Mouse (Mus musculus) hindbrain, postnatal 0 days (tissue): ENCODE results near the gene Otop1. TPM values are rescaled to one million over a fixed set of nuclear protein-coding genes. Genes with fewer than 3 reads are reported as not detected.

ENCODE experiments used
- ATAC-seq: fragments of 200-750 bp; cut with Nextera tagmentation; 2 replicates; pipeline ENCODE4 v1.8.0; 2017; ENCODE audit warnings: mild to moderate bottlenecking, moderate TSS enrichment, moderate library complexity
- DNase-seq: peaks from one replicate; pipeline ENCODE4 v3.0.0-alpha.2; 2015; ENCODE audit warnings: low spot score
- H3K27ac ChIP-seq: fragments of 300-500 bp; sonication (generic); 2 replicates; pipeline ENCODE4 v1.5.1; 2014; ENCODE audit warnings: mild to moderate bottlenecking
- H3K27me3 ChIP-seq: fragments of 300-500 bp; sonication (generic); 2 replicates; pipeline ENCODE4 v1.6.1; 2014; ENCODE audit warnings: low read length, mixed read lengths; ENCODE audit not compliant: insufficient read depth
- H3K36me3 ChIP-seq: fragments of 300-500 bp; sonication (generic); 2 replicates; pipeline ENCODE4 v1.6.1; 2014; ENCODE audit warnings: low read length, mixed read lengths; ENCODE audit not compliant: insufficient read depth
- H3K4me1 ChIP-seq: fragments of 300-500 bp; sonication (generic); 2 replicates; pipeline ENCODE4 v1.6.1; 2014; ENCODE audit warnings: antibody characterized with exemption, low read length, mixed read lengths; ENCODE audit not compliant: insufficient read depth
- H3K4me2 ChIP-seq: fragments of 300-500 bp; sonication (generic); 2 replicates; pipeline ENCODE4 v1.6.1; 2014; ENCODE audit warnings: low read depth, mild to moderate bottlenecking, low read length, moderate library complexity, mixed read lengths
- H3K4me3 ChIP-seq: fragments of 300-500 bp; sonication (generic); 2 replicates; pipeline ENCODE4 v1.5.1; 2014; ENCODE audit warnings: low read length
- H3K9ac ChIP-seq: fragments of 300-500 bp; sonication (generic); replicated peaks from 2 replicates; pipeline ENCODE4 v1.6.1; 2014; ENCODE audit warnings: mild to moderate bottlenecking, low read length, moderate library complexity, mixed read lengths
- H3K9me3 ChIP-seq: fragments of 300-500 bp; sonication (generic); 2 replicates; pipeline ENCODE4 v1.6.1; 2016; ENCODE audit warnings: low read length, mixed read lengths
- CTCF ChIP-seq: IDR thresholded peaks from 2 replicates; pipeline ENCODE4 v1.5.1; 2016; ENCODE audit warnings: antibody characterized with exemption, control low read depth, low read depth
- WGBS: fragments of 180-500 bp; shearing (Covaris S2); extraction: QIAGEN DNeasy Blood & Tissue Kit; methylation state at CpG from one replicate; pipeline ENCODE4 v1.1.7; 2014; 5-methylcytosine and 5-hydroxymethylcytosine counted together
- polyA plus RNA-seq: library from polyadenylated mRNA; unstranded; fragments of >200 nt; fragmentation: Nextera tagmentation; extraction: Ambion mirVana; gene quantifications from 2 replicates; pipeline ENCODE4 v1.2.1, GENCODE M21; 2015
- total RNA-seq: library from RNA; depleted of rRNA; stranded (reverse); fragments of >200 nt; gene quantifications from 2 replicates; pipeline ENCODE4 v1.2.3, GENCODE M21; 2014

Otop1 gene
- total and polyA plus RNA-seq, 2 experiments from 2014 or later: 0.10 TPM

- no peaks in the 10 kb centered on the region for H3K9me3 ChIP-seq
- no peaks in the 10 kb centered on the region for H3K27me3 ChIP-seq
- H3K9ac ChIP-seq: no peak overlapping the region
- H3K4me2 ChIP-seq: no peak overlapping the region
- no peak for TF ChIP-seq CTCF
- no peaks in the 10 kb centered on the region for H3K36me3 ChIP-seq
- ATAC-seq (no peak), DNase-seq (no peak)
- H3K4me3 ChIP-seq: no peak overlapping the region
- H3K27ac ChIP-seq: no peak overlapping the region
- 74% methylated on average over 9 of the region's 9 CpGs for WGBS
- H3K4me1 ChIP-seq: no peaks in the 10 kb centered on the region
These were observed 10.0 kb downstream of the Otop1 start for GRCm38 (mm10) chr5:38285724-38286123.

DNA sequence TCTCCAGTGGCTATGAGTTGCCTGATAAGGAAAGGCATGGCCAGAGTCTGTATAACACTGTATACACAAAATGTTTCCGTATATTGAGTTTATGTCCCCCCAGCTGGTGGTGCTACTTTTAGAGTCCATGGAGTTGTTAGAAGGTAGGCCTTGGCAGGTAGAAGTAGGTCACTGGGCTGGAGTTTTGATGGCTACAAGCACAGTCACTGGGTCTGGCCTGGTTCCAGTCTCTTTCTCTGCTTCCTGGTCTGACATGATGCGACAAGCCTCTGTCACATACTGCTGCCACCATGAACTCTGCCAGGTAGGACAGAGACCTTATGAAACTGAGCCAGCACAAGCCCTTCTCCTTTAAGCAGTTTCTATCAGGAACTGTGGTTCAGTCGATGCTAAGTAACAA, 12.7 kb downstream of the Otop1 start:
- Histone ChIP-seq H3K9ac (no peak overlapping the region), H3K27me3 (no peaks in the 10 kb centered on the region), H3K9me3 (no peaks in the 10 kb centered on the region), H3K4me3 (no peak overlapping the region), H3K4me2 (no peak overlapping the region), H3K4me1 (no peaks in the 10 kb centered on the region), H3K27ac (no peak overlapping the region), H3K36me3 (no peaks in the 10 kb centered on the region)
- TF ChIP-seq CTCF: no peak
- ATAC-seq: no peak
- DNase-seq: no peak
- 89% methylated on average over 3 of the region's 3 CpGs for WGBS

DNA sequence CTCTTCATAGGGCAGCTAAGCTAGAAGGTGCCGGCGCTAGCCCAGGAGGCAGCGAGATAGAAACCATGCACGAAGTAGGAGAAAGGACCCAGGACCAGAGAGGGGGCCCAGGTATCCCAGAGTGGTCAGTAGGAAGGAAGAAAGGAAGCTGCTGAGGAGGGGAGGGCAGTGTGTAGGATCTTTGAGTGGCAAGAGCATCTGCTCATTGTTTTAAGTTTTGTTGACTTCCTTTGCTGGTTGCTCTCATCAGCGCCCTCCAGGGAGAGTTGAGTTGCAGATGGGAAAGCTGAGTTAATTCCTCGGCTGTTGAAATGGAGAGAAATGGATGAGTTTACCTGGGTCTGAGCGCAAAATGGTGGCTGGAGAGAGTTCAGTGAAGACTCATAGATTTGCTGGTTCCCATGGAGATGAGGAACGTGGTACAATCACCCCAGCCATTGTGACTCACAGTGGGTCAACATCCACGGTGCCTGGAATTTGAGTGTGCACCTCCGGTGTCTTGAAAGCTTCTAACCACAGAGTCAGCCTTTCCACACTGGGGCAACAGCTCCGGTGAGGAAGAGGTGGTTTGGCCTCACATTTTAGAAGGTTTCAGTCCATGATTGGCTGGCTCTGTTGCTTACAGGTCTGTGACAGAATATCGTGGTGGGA, 26.1 kb downstream of the Otop1 start:
- DNase-seq: no peak
- Histone ChIP-seq H3K4me1 (no peaks in the 10 kb centered on the region), H3K9ac (no peak overlapping the region), H3K27ac (no peak overlapping the region), H3K4me2 (no peak overlapping the region), H3K9me3 (no peaks in the 10 kb centered on the region), H3K4me3 (no peak overlapping the region), H3K36me3 (no peaks in the 10 kb centered on the region), H3K27me3 (no peaks in the 10 kb centered on the region)
- no peak for TF ChIP-seq CTCF
- 86% methylated on average over 12 of the region's 12 CpGs for WGBS
- no peak for ATAC-seq

DNA sequence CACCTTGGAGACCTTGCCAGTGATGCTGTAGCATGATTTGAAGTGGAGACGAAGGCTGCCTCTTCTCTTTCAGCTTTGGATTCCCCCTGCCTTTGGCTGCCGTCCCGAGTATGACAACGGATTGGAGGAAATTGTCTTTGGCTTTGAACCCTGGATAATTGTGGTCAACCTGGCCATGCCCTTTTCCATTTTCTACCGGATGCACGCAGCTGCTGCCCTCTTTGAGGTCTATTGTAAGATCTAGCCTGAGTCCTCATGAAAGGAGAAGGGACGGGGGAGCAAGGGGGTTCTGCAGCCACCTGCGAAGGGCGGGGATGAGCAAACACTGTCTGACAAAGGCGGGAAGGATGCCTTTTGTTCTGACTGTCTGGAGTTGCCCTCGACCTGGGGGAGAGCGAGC, 26.9 kb downstream of the Otop1 start:
- WGBS: 18% methylated on average over 12 of the region's 12 CpGs
- no peak for DNase-seq
- no peak for ATAC-seq

GRCm38 (mm10) chr5:38305241-38305640, 29.5 kb downstream of the Otop1 start:
- Histone ChIP-seq H3K4me1 (no peaks in the 10 kb centered on the region), H3K27me3 (0 out of 2 replicates have a peak, but pooled peaks cover 6% of the 10 kb centered on the region), H3K27ac (no peak overlapping the region), H3K9ac (no peak overlapping the region), H3K4me3 (no peak overlapping the region), H3K4me2 (no peak overlapping the region), H3K9me3 (no peaks in the 10 kb centered on the region), H3K36me3 (no peaks in the 10 kb centered on the region)
- WGBS: 87% methylated on average over 2 of the region's 2 CpGs
- DNase-seq (no peak), ATAC-seq (no peak)
- TF ChIP-seq CTCF: no peak

More for the DNA sequence above, 26.9 kb downstream of the Otop1 start:
- Histone ChIP-seq H3K27me3 (no peaks in the 10 kb centered on the region), H3K27ac (no peak overlapping the region), H3K4me3 (no peak overlapping the region), H3K36me3 (no peaks in the 10 kb centered on the region), H3K4me2 (no peak overlapping the region), H3K4me1 (no peaks in the 10 kb centered on the region), H3K9ac (no peak overlapping the region), H3K9me3 (no peaks in the 10 kb centered on the region)
- no peak for TF ChIP-seq CTCF

DNA sequence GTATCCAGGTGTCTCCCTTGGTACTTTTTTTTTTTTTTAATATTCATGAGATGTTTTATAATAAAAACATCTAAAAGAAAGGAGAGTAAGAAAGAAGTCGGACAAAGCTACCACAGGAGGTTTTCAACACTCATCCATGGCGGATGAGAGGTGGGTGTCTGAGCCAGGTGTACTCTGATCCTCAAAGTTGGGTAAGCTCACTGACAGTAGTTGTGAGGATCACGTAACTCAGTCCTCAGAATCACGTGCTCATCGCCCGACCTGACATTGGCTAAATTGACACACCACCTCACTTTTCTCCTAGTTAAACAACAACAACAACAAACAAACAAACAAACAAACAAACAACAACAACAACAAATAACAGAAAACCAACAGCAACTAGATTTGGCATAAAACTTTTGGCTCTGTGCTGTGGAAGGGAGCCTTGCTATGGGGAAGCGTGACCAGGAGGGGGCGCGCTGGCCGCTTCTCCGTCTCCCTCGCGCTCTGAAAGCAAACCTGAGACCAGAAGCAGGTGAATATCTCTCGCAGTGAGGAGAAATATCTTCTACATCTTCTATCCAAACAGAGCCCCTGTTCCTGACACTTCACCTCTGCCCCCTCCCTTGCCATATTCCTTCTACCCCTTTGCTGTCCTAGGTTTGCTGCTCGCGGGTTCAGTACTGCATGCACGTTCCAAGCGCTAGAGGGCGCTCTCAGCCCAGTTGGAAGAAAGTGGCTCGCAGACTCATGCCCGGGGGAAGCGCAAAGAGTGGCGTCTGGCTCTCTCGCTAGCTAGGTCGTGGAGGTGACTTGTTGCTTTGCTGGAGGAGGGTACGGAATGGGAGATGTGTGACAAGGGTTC, 31.7 kb downstream of the Otop1 start:
- H3K4me2 ChIP-seq: peak overlapping the region; percentile 59
- 10% methylated on average over 26 of the region's 26 CpGs for WGBS
- H3K9me3 ChIP-seq: no peaks in the 10 kb centered on the region
- ATAC-seq (peak; percentile 90), DNase-seq (peak; percentile 96)
- peak overlapping the region; percentile 28 for H3K4me3 ChIP-seq
- H3K27me3 ChIP-seq: 0 out of 2 replicates have a peak, but pooled peaks cover 6% of the 10 kb centered on the region
- no peak overlapping the region for H3K27ac ChIP-seq
- TF ChIP-seq CTCF: peak; percentile 98
- H3K4me1 ChIP-seq: no peaks in the 10 kb centered on the region
- no peaks in the 10 kb centered on the region for H3K36me3 ChIP-seq
- no peak overlapping the region for H3K9ac ChIP-seq
